Mouse (Mus musculus) left cerebral cortex, adult 2 months (tissue): ENCODE measurements around the gene Gm49450. TPM values are rescaled to one million over a fixed set of nuclear protein-coding genes. Genes with fewer than 3 reads are reported as not detected.

ENCODE experiments used
- DNase-seq, 2 experiments: peaks; one replicate each; pipeline ENCODE4 v3.0.0; 2021 to 2022; ENCODE audit warnings: low spot score in 2 of 2, mixed read lengths in 1 of 2; ENCODE audit errors: extremely low spot score in 1 of 2
- H3K27ac ChIP-seq: fragments of 200-600 bp; 2 replicates; pipeline ENCODE4 v1.8.1; 2022
- H3K4me3 ChIP-seq: fragments of 200-600 bp; 2 replicates; pipeline ENCODE4 v1.8.1; 2022
- CTCF ChIP-seq: fragments of 200-600 bp; IDR thresholded peaks from 2 replicates; pipeline ENCODE4 v1.8.1; 2022; ENCODE audit warnings: antibody characterized with exemption, mild to moderate bottlenecking, moderate library complexity
- intact Hi-C: fragments of 180-260 bp; cut with DNase I; formaldehyde crosslinking; loops from one replicate; pipeline ENCODE4 v1.15.1; 2025
- total RNA-seq, 2 experiments: library from RNA; stranded (reverse); gene quantifications; 2 replicates each; pipeline ENCODE4 v1.2.3; 2021

The Gm49450 gene
- total RNA-seq, 2 experiments from 2014 or later, result not detected

DNA sequence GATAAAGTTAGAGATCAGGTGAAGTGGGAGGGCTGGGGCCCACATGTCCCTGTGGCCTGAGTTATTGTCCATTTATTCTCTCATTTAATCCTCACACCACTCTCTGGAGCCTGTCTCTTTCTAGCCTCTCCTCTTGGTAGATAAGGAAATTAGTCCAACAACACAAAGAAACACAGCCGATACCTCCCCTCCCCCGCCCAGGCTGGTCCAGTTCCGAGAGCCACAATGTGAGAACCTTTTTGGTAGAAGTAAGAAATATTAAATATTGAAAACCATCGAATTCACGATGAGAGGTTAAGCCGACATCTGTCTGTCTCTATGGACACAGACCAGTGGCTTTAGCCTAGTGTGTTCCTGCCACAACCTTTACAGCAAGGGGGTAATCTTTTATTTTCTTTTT, 31.3 kb upstream of the Gm49450 start:
- Histone ChIP-seq H3K4me3 (peak overlapping the region; percentile 68), H3K27ac (peak overlapping the region; percentile 99)
- intact Hi-C loops, result loop anchor here (2.0 kb wide), 1 partner anchor 32 kb away; the partner anchor contains the start of genes Gm49450 and Tuba1a
- no peak for TF ChIP-seq CTCF
- no peak for DNase-seq

DNA sequence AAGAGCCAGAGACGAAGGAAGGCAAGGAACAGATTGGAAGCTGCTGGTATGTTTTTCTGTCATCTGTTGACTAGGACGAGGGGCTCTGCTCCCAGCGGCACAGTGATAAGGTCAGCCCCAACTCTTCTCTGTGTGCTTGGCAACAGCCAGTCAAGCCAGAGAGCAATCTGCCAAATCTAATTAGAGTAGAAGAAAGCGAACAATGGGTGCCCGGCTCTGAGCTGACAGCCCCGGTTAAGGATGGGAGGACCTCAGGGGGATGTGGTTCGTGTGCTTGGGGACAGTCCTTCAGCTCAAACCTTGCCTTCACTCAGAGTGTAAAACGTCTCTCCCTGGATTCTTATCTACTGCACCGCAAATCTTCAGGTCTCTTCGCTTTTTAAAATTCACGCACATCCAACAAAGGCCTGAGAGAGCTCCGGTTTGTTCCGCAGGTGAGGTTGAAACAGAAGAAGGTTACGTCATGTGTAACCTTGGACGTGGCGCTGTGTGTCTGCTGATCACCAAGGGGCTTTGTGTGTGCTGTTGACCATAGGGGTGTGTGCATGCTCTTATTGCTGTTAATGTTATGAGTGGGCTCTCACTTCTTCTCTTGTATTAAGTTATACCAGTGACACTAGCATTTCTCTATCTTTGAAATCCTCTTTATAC, 30.2 kb upstream of the Gm49450 start:
- Histone ChIP-seq H3K27ac (peak overlapping the region; percentile 73), H3K4me3 (peak overlapping the region; percentile 33)
- no peak for DNase-seq
- intact Hi-C loops, result loop anchor here (2.0 kb wide), 1 partner anchor 31 kb away; the partner anchor contains the start of genes Gm49450 and Tuba1a
- no peak for TF ChIP-seq CTCF

DNA sequence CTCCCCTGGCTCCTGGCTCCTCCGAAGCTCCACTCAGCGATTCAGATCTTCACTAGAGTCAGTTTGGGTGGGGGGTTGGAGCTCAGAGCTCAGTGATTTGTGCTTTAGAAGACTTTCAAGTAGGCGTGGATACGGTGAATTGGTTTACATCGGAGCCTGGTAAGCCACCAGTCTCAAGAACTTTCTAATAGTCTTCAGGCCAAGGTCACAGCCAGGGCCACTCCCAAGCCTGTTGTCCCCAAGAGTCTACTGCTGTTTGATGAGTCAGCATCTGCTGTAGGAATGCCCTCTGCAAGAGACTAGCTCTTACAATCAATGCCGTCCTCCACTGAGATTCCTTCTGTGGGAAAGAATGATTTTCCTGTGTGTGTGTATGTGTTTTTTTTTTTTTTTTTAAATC, 28.7 kb upstream of the Gm49450 start:
- intact Hi-C loops, result no loop called here
- Histone ChIP-seq H3K4me3 (no peak overlapping the region), H3K27ac (no peak overlapping the region)
- no peak for DNase-seq
- no peak for TF ChIP-seq CTCF

DNA sequence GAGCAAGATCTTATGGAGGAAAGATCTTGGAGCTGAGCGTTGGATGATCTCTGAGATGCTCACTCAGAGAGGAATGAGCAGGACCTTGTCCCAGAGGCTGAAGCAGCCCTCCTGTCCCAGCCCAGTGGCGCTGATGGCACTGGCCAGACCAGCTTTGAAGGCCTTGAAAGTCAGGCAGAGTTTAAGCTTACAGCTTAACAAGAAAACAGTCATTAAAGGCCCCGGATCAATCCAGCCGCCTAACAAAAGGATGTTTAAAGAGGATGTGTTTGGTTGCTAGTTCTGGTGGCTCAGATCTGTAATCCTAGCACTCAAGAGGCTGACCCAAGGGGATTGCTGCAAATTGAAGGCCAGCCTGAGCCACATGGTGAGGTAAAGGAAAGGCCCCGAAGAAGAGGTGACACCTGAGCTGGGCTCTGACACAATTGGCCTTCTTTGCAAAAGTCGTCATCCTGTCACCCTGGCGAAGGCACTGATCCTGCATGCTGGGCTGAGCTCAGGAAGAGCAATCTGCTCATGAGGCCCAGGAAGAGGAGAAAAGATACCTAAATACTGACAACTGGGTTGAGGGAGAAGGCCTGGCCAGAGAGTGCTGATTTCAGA, 26.8 kb upstream of the Gm49450 start:
- Histone ChIP-seq H3K4me3 (no peak overlapping the region), H3K27ac (no peak overlapping the region)
- DNase-seq, result no peak
- no peak for TF ChIP-seq CTCF
- intact Hi-C loops, result no loop called here

DNA sequence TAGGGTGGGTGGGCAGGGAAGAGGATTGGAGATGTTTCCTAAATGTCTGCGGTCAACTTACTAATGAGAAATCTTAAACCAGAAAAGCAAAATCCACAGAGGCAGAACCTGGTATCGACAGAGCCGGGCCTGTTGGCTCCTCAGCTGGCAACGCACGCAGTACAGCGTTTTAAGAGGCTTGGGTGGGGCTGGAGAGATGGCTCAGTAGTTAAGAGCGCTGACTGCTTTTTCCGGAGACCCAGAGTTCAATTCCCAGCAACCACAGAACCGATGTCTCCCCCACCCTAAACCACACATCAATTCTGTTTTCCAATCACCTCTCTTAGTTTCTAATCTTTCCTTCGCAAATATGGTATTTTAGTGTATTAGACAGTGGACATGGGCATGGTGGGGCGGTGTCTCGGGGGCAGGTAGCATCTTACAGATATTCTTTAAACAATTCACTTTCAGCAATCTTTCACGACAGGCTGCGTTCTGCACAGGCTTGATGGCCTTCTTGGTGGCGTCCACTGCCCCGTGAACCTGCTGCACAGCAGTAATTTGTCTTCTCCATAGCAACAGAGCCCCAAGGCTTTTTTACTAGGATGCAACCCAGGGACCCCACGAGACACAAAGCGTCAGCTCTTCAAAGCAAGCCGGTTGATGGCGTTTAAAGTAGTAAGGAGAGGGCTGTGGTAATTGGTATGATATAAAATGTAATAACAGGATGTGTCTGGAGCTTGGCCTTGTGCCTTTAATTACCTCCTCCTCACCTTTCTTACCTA, 25.2 kb upstream of the Gm49450 start:
- H3K27ac ChIP-seq, result peak overlapping the region; percentile 74
- no peak overlapping the region for H3K4me3 ChIP-seq
- intact Hi-C loops, result no loop called here
- TF ChIP-seq CTCF, result no peak
- DNase-seq, result no peak

DNA sequence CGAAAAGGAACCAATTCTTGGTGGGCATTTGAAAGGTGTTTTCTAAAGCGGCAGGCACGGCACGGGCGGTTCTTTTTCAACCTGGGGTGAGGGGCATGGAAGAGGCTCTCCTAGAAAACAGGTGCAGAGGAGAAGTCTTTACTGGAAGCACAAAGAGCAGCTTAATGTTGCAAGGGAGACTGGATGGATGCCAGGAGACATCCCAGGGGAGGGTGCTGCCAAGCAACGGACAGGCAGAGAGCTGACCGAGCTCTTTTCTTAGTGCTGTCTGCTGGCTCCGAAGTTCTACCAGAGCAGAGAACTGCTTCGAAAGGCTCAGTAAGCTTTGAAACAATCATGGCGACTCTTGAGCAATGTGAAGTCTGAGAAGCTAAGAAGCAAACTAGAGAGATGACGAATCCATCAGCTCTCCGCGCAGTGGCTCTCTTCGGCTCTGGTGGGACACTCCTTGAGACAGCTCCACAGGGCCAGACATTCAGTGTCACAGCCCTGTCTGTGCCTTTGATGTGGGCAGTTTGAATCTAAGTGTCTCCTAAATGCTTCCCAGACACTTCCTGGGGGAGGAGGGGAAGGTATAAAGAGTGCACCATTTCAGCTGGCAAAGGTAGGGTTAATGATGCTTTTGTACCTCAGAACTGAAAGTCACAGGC, 24.5 kb upstream of the Gm49450 start:
- Histone ChIP-seq H3K4me3 (no peak overlapping the region), H3K27ac (peak overlapping the region; percentile 74)
- peak in 1 of 2 experiments; percentile 56 for DNase-seq
- no peak for TF ChIP-seq CTCF
- intact Hi-C loops, result no loop called here

DNA sequence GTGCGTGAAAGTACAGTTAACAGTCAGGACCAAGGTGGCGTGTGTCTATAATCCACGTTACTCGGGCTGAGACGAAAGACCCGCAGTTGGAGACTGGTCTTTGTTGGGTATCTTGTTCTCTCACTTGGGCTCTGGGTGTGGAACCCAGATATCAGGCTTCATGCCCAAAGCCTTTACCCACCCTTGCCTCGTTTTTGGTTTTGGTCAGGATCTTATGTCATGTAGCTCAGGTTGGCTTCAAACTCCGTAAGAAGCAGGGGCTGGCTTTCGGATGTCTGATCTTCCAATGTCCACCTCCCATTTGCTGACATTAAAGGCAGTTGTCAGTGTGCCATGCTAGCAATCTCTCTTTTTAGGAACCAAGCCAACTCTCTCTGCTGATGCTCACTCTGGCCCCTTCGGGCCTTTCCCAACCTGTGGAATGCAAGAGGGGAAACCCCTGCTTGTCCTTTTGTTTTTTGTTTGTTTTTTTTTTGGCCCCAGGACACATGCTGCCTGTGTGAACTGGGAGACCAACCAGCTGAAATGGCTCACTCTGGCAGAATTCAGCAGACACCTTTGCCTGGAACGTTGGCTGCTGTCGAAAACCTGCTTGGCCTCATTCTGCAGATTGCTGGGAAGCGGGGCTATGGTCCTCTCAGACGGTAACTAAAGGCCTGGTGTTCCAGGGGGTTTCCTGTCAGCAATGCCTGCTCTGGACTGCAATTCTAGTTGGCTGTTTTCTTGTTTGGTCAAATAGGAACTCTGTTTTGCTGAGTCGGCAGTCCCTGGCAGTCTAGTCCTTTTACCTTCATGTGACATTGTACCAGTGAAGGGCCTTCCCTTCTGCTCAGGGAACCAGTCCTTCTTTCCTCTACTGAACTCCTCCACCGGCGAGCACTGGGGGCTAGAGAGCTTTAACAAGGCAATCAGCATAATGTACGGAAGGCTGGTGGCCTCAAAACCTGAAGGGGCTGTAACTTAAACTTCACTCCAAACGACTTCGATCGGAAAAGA, 23.7 kb upstream of the Gm49450 start:
- intact Hi-C loops, result no loop called here
- no peak overlapping the region for H3K4me3 ChIP-seq
- H3K27ac ChIP-seq, result peak overlapping the region; percentile 74
- no peak for TF ChIP-seq CTCF
- no peak for DNase-seq

DNA sequence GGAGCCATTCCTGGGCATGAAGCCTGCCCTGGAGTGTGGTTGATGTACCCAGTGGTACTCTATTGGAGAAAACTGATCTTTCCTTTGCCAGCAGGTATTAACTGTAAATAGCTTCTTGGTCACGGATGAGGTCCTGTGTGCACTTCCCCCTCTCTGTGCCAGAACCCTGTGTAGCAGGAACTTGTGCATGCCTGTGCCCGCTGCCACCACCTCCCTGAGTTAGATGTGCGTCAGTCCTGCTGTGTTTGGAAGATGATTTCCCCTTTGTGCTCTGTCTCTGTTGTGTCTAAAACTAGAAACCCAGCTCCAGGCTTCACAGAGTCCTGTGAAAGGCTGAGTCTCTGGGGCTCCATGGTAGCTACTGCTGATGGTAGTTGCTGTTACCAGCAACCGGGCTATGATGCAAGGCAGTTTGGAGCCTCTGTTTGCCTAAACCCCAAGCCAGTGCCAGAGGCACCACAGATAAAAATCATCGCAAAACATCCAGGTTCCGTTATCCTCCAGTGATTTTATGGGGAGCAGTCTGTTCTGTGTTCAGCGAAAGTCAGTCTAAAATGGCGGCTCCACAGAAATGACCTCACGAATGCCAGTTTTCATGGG, 19.8 kb upstream of the Gm49450 start:
- TF ChIP-seq CTCF, result no peak
- DNase-seq, result no peak
- intact Hi-C loops, result no loop called here
- Histone ChIP-seq H3K4me3 (no peak overlapping the region), H3K27ac (peak overlapping the region; percentile 72)

DNA sequence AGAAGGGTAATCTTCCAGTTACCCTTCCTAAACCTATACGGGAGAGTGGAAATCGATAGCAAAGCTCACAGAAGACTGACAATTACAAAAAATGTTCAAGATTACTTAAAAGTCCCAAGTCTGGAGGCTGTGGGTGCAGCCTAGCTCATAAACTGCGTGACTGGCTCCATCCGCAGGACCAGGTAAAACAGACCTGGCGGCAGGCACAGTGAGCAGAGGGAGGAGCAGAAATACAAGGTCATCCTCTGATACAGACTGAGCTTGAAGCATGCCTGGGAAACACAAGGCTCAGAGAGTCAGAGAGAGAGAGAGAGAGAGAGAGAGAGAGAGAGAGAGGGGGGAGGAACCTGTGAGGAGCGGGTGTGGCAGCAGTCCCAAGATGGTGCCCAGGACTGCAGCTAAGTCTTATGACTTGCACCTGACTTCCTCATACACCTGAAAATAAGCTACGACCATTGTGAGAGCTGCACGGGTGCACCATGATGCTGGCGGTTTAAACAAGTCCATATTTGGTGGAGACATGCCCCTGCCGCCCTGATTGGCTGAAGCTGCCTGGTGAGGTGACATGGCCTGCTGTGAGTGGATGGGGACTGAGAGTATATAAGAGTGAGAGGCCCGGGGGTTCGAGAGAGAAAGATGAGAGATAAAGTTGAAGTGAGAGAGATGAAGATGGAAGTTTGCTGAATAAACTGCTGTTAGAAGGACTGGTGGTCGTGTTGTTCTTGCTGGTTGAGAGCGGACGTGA, 18.4 kb upstream of the Gm49450 start:
- H3K4me3 ChIP-seq, result peak overlapping the region; percentile 39
- intact Hi-C loops, result loop anchor here (2.0 kb wide), 1 partner anchor 21 kb away; no protein-coding TSS in a partner anchor
- H3K27ac ChIP-seq, result peak overlapping the region; percentile 95
- DNase-seq, result peak in 1 of 2 experiments; percentile 45

DNA sequence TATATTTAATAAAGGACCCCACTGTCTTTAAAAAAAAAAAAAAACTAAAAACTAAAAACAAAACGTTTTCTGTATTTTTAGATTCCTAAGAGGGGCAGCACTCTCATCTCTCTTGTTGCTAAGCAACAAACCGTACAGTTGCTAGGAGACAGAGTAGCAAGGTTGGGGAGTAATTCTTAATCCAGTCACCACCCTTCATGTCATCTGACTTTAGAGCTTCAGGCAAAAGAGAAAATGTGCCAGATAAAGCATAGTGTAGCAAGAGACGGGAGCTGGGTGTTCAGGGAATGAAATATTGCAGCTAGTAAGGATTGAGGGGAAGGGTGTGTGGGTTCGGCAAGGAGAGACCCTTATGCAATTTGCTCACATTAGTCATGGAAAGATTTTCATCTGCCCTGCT, 17.8 kb upstream of the Gm49450 start:
- H3K4me3 ChIP-seq, result peak overlapping the region; percentile 39
- intact Hi-C loops, result loop anchor here (2.0 kb wide), 1 partner anchor 22 kb away; no protein-coding TSS in a partner anchor
- peak in 1 of 2 experiments; percentile 45 for DNase-seq

More for the DNA sequence above, 17.8 kb upstream of the Gm49450 start:
- H3K27ac ChIP-seq, result peak overlapping the region; percentile 95
- TF ChIP-seq CTCF, result no peak
